Mouse (Mus musculus): ENCODE data around the gene Plekha3.
A peak's percentile ranks its signal among the peaks of the same experiment; 100 is the strongest.

Gene Plekha3

DNA sequence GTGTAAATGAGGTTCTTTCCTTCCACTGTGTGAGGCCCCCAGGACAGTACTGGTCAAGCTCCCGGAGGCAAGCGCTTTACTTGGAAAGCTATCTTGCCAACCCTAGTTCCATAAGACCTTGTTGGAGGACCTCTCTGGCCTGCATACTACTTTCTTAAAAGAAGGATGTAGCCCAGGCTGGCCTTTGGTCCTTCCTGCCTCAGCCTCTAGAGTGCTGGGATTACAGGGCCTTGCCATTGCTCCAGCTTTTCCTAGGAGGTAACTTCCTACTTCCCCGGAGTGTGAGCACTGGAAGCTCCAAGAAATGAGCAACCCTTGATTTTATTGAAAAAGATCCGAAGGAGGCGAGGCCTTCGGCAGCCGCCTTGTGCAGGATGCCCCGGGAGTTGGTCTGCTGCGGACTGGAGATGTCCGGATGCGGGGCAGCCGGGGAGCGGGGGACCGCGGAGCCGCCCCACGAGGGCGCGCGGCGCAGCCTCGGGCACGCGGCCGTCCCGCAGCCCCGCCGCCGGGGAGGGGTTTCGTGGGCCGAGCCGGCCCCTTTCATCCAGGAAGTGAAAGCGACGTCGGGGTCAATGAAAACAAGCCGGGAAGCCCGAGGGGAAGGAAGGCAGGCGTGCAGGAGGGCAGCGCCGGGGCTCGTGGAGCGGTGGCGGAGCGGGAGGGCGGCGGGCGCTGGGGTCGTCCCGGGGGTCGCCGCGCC, at the start of gene Plekha3:
TSS of gene Plekha3 (plus strand) at position 557 of the 703 bp plus-strand sequence.
- DNase-seq (ENCODE audit: low spot score in 2 of 2): peak; percentile 77 to 85

DNA sequence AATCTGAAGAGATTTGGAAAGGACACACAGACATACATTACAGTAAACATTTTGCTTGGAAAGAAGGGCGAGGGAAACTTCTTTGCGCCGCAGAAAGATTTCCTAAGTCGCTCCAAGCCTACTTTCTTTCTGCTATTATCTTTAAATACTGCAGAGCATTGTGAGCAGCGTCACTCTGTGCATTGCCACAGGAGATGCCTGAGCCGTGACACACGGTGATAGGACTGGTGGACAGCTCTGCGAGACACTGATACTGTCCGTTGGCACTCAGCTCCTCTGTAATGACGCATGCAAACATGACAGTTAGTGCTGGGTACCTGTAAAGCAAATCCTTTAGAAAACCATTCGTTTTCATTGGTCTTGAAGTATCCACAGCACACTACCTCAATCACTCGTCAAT, 44.8 kb upstream of the Plekha3 start:
- DNase-seq (ENCODE audit: low spot score in 2 of 2): no peak

DNA sequence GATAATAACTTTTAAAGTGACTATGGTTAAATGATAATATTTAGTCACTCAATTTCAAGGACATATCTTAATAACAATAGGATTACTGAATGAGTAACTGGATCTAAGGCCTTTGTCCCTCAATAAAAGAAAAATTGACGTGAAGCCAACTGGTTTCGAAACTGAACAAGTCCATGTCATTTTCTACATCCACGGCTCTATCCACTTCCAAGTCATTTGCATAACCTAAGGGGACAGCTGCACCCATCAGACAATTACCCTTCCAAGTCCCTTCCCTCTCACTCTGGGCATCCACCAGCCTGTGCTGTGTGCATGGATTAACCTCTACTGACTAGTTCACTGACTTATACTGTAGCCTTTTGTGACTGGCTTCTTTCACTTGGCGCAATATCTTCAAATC, 43.5 kb upstream of the Plekha3 start:
- DNase-seq (ENCODE audit: low spot score in 2 of 2): no peak

DNA sequence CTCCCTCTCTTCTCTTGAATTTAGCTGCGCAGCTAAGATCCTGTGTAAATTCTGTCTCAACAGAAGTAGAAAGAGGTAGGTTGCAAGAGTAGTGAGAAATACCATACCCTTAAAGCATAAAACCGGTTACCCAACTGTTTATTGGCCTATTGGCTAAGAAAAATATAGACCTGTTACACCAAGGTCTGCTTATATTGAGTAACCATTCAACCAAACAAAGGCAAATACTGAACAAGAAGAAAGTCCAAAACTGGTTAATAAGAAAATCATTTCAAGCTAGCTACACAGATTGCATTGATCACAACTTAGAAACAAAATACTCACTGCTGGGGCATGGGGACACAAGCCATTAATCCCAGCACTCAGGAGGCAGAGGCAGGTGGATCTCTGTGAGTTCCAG, 35.4 kb upstream of the Plekha3 start:
- DNase-seq (ENCODE audit: low spot score in 2 of 2): no peak

DNA sequence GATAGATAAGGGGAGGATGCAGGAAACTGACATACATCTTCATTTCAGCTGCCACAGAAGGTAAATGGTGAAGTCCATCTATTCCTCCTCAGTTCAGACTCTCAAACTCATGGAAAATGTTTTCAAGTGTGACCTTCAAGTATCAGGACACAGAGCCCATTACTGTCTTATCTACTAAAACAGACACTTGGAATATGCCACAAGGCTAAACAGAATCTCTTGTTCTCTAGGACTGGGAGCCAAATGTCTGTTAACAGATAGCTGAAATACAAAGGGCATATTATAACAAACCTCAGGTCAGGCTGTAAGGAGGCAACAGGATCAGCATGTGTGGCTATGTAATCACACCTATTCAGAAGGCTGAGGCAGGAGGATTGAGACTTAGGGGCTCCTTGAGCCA, 31.3 kb upstream of the Plekha3 start:
- no peak for DNase-seq (ENCODE audit: low spot score in 2 of 2)

DNA sequence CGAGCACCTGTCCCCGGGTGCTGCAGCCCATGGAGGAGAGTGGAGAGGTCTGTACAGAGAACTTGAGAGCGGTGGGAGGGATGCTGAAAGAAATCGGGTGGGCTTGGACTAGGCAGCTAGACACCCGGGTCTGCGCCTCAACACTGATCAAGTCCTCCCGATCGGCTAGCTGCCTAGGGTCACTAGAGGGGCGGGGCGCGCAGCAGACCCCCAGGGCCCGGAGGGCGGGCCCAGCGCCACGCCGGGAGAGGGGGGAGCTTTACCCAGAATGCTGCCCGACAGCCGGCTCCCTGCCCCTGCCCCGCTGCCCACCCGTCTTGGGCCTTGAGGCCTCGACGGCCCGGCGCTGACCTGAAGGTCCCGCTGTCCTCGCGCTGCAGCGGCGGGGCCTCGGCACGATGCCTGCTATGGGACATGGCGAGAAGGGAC, 27.6 kb upstream of the Plekha3 start:
- DNase-seq (ENCODE audit: low spot score in 2 of 2): peak in 1 of 2 experiments; percentile 7

DNA sequence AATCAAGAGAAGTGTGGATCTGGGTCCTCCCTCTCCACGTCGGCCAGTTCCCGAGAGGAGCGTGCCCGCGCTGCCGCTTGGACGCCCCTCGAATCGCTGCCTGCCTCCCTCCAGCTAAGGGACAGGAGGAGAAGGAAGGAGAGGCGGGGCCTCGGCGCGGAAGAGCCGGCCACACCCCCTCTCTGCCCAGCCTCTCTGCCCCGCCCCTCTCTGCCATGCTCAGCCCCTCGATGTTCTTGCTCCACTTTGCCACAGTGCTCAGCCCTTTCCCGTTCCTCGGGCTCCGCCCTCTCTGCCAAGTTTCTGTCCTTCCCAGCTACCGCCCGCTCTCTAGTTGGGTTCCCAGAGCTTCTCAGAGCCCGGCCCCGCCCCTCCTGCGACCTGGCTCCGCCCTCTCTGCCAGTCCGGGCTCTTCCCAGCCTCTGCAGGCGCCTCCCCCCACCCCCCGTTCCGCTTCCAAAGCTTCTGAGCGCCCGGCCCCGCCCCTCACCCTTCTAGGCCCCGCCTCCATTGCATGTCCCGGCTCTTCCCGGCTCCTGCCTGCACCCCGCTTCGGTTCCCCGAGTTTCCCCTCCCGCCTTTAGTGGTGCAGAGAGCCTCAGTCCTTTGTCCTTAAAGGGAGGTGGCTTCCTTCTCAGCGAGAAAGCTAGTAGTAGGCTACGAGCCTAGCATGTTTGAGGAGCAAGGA, 27.1 kb upstream of the Plekha3 start, which contains the start of the genes Prkra and Pjvk:
TSS of gene Prkra (minus strand) at position 133 of the 688 bp plus-strand sequence.
TSS of gene Pjvk (plus strand) at position 594 of the 688 bp plus-strand sequence.
- DNase-seq (ENCODE audit: low spot score in 2 of 2): peak; percentile 96 to 97

DNA sequence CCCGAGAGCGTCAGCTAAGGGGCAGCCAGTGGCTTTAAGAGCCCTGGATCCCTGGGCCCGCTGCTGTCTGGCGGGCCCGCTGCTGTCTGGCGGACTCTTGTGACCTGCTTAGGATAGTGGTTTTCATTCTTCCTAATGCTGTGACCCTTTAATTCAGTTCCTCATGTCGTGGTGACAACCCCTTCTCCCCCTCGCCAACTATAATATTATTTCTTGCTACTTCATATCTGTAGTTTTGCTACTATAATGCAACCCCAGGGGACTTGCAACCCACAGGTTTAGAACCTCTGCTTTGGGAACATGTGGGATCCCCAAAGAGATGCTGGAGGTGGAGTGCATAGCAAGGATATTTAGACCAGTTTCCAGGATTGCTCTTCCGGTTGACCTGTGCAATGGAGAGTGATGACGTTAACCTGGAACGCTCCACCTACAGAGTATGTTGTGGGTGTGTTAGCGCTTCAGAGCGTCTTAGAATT, 26.4 kb upstream of the Plekha3 start:
- no peak for DNase-seq (ENCODE audit: low spot score in 2 of 2)

DNA sequence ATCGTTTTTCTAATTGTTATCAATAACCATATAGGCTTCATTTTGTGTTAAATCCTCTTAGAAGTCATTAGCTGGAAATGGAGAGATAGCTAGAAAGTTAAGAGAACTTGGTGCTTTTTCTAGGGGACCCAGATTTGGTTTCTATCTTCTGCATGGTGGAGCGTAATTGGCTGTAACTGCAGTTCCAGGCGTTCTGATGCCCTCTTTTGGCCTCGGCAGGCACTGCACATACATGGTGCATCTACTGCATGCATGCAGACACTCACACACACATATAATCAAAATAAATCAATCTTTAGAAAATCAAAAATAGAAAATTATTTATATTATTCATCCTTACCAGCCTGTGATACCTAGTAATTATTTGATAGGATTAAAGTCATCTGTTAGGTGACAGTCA, 22.0 kb upstream of the Plekha3 start:
- no peak for DNase-seq (ENCODE audit: low spot score in 2 of 2)

DNA sequence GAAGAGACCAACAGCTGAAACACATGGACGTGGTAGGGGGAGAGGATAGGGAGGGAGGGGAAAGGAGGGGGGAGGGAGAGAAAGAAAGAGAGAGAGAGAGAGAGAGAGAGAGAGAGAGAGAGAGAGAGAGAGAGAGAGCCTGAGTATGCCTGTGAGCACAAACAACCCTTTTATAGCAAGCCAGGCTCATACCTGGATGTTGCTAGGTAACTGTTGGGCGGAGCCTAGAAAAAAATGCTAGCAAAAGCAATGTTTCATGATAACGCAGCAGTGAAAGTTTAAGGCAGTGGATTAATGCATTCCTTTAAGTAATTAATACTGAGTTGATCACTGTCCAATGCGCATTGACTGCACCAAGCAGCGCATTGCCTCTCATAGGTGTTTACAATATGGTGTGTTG, 20.4 kb upstream of the Plekha3 start:
- no peak for DNase-seq (ENCODE audit: low spot score in 2 of 2)

DNA sequence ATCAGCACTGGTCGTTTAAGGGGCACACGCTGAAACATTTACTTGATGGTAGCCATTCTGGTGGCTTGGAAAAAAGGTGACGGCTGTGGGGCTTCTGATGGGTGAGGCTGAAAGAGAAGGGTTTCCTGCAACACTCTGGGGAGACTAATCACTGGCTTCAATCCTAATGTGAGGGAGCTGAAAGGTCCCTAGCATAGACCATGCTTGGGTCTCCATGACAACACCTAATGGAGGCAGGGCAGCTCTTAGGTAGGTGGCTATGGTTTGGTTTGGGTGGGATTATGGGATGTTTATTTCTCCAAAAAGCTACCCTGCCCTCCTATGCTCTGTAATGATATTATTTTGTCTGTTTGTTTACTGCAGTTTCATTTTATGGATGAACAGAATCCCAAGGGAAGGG, 19.6 kb upstream of the Plekha3 start:
- DNase-seq (ENCODE audit: low spot score in 2 of 2): no peak

DNA sequence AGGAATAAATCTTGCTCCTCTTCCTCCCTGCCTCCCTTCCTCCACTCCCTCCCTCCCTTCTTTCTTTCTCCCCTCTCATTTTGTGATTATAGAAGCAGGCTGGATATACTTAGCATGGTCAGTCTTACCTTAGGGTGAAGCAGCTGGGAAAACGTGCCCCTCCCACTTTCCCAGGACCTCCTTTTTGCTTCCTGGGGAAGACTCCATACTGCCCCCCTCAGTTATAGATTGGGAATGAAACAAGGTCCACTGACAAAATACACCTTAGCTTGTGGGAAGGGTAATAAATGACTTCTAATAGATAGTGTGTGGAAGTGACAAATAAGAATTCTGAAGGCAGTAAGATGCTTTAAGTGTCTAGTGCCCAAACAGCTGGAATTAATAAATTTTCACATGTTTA, 19.1 kb upstream of the Plekha3 start:
- DNase-seq (ENCODE audit: low spot score in 2 of 2): no peak

DNA sequence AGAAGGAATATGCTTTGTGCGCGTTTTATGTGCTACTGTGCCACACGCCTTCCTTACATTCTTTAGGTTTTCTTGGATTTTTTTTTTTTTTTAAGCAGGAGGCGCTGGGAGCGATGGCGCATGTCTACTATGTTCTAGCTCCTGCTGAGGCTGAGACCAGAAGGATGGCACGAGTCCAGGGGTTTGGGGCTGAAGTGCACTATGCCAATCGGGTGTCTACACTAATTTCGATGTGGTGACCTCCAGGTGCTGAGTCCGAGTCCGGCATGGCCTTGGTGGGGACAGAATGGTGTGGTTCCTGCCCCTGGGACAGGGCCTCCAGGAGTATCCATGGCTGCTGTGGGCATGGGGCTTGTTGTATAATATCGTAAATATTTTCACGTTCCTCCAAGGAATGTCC, 16.5 kb upstream of the Plekha3 start:
- no peak for DNase-seq (ENCODE audit: low spot score in 2 of 2)

DNA sequence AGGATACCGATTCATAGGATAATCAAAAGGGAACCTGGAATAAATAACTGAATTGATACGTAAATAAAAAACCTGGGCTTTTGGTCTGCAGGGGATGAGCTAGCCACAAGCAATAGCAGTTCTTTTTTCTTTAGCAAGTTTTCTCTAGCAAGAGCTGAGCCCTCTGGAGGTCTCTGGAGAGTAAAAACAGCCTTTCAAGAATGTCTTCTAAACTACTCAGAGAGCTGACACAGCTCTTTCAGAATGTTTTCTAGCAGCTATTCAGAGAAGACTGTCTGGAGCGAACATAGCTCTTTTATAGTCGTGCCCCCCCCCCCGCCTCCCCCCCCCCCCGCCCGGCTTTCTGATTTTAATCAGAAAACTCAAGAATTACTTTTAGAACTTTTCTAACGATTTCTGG, 15.7 kb upstream of the Plekha3 start:
- no peak for DNase-seq (ENCODE audit: low spot score in 2 of 2)

DNA sequence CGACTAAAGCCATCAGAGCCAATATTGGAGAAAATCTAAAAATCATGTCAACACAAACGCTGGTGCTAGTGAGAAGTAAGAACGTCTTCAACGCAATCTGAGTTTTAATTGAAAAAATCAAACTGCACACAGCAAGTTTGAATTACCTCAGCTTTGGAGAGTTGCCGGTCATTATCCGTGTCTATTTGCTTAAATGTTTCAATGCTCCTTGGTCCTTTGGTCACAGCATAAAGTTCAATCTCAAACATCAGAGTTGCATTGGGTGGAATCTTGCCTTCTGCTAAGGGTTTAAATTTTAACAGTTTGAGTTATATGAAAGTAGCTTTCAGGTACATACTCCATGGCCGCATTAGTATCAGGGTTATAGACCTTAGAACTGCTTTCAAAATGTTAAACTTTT, 9.6 kb upstream of the Plekha3 start:
- DNase-seq (ENCODE audit: low spot score in 2 of 2): no peak

DNA sequence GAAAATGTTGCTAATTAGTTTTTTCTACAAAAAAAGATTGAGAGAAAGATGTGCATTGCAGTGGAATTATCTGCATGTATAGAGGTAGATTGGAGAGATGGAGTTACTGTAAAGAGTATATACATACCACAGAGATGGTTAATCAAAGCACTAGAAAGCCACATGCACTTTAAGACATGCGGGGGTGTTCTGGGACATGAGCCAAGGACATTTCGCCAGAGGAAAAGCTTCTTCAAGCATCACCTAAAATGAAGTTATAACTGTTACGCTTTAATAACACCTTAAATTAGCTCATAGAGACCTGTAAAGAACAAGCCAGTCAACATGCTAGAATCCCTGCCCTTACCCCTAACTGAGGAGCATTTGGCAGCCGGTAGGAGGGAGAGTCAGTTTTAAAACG, 7.9 kb upstream of the Plekha3 start:
- no peak for DNase-seq (ENCODE audit: low spot score in 2 of 2)

DNA sequence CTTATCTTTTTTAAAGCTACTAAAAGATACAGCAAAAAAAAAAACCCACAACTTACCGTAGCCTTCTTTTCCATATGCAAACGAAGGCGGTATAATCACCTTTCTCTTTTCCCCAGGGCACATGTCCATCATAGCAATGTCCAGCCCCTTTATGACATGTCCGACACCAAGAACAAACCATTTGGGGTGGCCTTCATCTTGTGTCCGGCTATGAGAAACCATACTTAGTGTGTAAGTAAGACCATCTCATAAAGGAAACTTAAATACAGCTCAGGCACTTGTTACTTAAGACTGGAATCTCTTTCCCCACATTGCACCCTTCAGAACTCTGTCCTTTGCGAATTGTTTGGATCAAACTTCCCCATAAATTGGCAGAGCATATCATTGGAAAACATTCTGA, 3.4 kb upstream of the Plekha3 start:
- DNase-seq (ENCODE audit: low spot score in 2 of 2): no peak

DNA sequence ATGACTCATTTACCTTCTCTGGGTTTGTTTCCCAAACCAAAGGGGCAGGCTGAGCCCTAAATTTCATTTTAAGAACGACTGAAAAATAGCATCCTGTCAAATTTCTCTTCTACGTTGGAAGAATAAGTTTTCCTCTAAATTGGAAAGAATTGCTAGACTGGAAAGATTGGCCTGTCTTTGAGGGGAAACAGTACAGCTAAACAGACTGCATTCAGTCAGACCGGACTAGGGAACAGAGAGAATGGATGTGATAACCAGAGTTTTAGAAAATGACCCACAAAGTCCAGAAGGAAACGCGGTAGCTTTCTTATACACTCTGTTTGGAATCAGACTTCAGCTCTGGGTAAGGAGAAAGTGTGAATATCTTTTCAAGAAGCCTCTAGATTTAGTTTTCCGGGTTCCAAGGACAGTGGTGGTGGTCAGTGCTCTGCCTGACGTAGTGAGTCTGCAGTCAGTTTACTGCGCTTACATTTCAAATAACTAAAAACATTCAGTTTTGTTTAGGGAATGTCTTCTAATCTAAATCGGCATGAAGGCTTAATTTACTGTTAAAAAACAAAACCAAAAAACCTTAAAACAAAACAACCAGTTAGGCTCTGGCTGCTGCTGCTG, 2.8 kb upstream of the Plekha3 start:
- DNase-seq (ENCODE audit: low spot score in 2 of 2): no peak

DNA sequence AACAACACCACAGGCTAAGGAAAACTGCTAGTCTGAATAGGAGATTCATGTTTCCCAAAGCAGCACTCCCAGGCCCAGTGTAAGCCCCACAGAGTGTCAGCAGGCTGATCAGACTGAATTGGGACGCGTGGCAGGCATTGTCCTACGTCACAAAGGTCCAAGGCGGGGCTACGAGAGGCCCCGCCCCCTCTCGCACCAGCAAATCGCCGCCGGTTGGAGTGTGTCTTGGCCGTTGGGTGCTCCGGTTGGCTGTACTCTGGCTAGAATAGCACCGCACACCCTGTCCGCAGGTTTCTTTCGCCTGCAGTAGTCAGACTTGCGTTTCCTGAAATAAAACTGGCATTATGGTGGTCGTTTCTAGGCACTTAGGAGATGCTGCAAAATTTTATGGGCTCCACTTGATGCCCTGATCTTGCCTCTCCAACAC, 2.1 kb upstream of the Plekha3 start, which contains the start of gene Fkbp7:
TSS of gene Fkbp7 (minus strand) at position 151 of the 427 bp plus-strand sequence.
- peak; percentile 86 to 91 for DNase-seq (ENCODE audit: low spot score in 2 of 2)

DNA sequence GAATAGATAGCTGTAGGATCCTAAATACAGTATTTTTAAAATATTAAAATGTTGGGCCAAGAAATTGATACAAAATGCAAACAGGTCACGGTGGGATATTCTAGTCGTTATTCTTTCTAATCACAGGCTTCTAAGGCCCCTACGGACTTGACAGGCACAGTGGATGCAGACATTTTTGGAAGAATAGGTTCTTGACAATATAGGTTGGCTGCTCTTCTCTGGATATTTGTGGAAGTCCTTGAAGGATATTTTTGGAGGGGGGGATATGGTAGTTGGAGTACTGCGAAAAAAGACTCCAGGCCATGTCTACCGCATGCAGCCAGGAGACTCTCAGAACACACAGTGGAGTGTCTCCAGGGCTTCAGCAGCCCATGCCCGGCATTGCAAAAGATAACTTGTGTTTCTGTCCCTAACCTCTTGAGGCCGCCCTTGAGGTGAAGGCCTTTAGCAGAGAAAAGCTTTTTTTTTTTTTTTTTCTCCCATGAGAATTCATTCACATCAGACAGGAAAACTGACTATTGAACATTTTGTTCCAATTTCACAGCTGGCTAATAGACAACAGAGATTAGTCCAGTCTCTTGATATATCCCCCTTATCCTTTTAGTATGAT, 1.5 kb upstream of the Plekha3 start:
- DNase-seq (ENCODE audit: low spot score in 2 of 2): peak; percentile 31 to 33

DNA sequence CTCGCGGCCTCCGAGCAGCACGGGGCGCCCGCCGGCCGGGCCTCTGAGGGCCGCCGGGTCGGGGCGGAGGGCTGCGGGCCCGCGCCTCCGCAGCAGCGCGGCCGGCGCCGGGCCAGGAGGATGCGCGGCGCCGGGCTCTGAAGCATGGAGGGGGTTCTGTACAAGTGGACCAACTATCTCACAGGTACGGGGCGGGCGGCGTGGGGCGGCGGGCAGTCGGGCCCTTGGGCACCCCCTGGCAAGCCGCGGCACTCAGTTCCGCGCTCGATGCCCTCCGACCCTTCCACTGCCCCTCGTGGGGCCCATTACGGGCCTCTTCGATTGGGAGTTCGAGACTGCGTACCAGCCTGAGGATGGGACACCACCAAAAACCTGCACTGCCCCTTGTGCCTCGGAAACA, 370 bp downstream of the Plekha3 start:
- DNase-seq (ENCODE audit: low spot score in 2 of 2): no peak

DNA sequence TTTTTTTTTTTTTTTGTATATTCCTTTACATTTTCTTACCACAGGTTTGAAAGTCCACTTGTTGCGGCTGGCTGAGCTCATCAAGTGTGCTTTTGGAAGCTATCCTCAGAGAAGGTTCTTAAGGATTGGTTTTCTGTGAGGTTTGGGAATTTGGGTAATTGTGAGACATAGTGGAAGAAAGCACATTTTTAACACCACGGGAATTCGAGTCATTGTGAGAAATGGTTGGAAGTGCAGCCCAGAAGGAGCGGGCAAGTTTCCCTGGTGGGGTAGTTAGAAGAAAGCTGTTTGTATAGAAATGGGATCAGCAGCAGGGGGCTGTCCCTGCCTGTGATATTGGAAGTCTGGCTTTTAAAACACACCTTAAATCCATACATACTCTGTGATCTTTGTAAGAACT, 868 bp downstream of the Plekha3 start:
- DNase-seq (ENCODE audit: low spot score in 2 of 2): no peak

Data from urinary bladder, postnatal 36 days (tissue).